Mouse (Mus musculus) cerebellum, adult 2 months (tissue): Measurements from ENCODE around the gene Tspan5. TPM values are rescaled to one million over a fixed set of nuclear protein-coding genes. Genes with fewer than 3 reads are reported as not detected.

Experiments used
- DNase-seq, 2 experiments: peaks; one replicate each; pipeline ENCODE4 v3.0.0; 2021
- H3K27ac ChIP-seq: fragments of 200-500 bp; 2 replicates; pipeline ENCODE4 v1.5.1; 2012; ENCODE audit warnings: low read length, control low read depth, inconsistent platforms; ENCODE audit not compliant: insufficient read depth
- H3K27me3 ChIP-seq: fragments of 200-500 bp; 2 replicates; pipeline ENCODE4 v1.6.1; 2012; ENCODE audit warnings: inconsistent platforms, mild to moderate bottlenecking, low read length, moderate library complexity; ENCODE audit not compliant: control insufficient read depth, insufficient read depth
- H3K4me1 ChIP-seq: fragments of 200-500 bp; 2 replicates; pipeline ENCODE4 v1.6.1; 2011; ENCODE audit warnings: low read length; ENCODE audit not compliant: control insufficient read depth, insufficient read depth
- H3K4me3 ChIP-seq: fragments of 200-500 bp; replicated peaks from 2 replicates; pipeline ENCODE3; 2011; ENCODE audit warnings: mild to moderate bottlenecking, low read depth, low read length, control low read depth; ENCODE audit not compliant: insufficient read depth
- CTCF ChIP-seq: fragments of 200-500 bp; IDR thresholded peaks from 2 replicates; pipeline ENCODE4 v1.5.1; 2011; ENCODE audit warnings: low read depth, mild to moderate bottlenecking, control low read depth, low read length, moderate library complexity, borderline replicate concordance; ENCODE audit not compliant: insufficient read depth
- POLR2A ChIP-seq: fragments of 200-500 bp; IDR thresholded peaks from 2 replicates; pipeline ENCODE4 v1.6.1; 2011; ENCODE audit warnings: low read length, control low read depth, borderline replicate concordance; ENCODE audit not compliant: insufficient read depth
- WGBS: fragments of 180-500 bp; shearing (Covaris S2); methylation state at CpG from one replicate; pipeline ENCODE4 v1.1.7; 2018; 5-methylcytosine and 5-hydroxymethylcytosine counted together
- polyA plus RNA-seq: library from polyadenylated mRNA; depleted of rRNA; stranded (reverse); fragments of >200 nt; gene quantifications from 2 replicates; pipeline ENCODE4 v1.2.3, GENCODE M21; 2012; rRNA removed

The Tspan5 gene
- polyA plus RNA-seq, 1 experiment: 166 TPM

GRCm38 (mm10) chr3:138945516-138945915 lies 203.5 kb downstream of the Tspan5 start:
- no peaks in the 10 kb centered on the region for H3K4me1 ChIP-seq
- DNase-seq: no peak
- H3K4me3 ChIP-seq: no peak overlapping the region
- TF ChIP-seq POLR2A: no peak
- TF ChIP-seq CTCF: no peak
- no peak overlapping the region for H3K27ac ChIP-seq
- H3K27me3 ChIP-seq: no peaks in the 10 kb centered on the region
- WGBS: 77% methylated on average over 3 of the region's 3 CpGs

GRCm38 (mm10) chr3:138949081-138949480 lies 207.1 kb downstream of the Tspan5 start:
- 92% methylated on average over 9 of the region's 9 CpGs for WGBS
- DNase-seq: no peak
- Histone ChIP-seq H3K4me3 (no peak overlapping the region), H3K27ac (no peak overlapping the region), H3K4me1 (no peaks in the 10 kb centered on the region), H3K27me3 (no peaks in the 10 kb centered on the region)
- TF ChIP-seq CTCF (no peak), POLR2A (no peak)

GRCm38 (mm10) chr3:138955220-138955619 lies 213.2 kb downstream of the Tspan5 start:
- WGBS: 70% methylated on average over 7 of the region's 7 CpGs
- TF ChIP-seq CTCF: no peak
- no peak for DNase-seq
- Histone ChIP-seq H3K27me3 (no peaks in the 10 kb centered on the region), H3K27ac (no peak overlapping the region), H3K4me3 (no peak overlapping the region), H3K4me1 (no peaks in the 10 kb centered on the region)

Other genes starting within 250 kb of the Tspan5 start
- 137 and 138 TPM in 2 replicates for gene Eif4e, start 216.0 kb upstream of the Tspan5 start, polyA plus RNA-seq